Mouse (Mus musculus) neural tube, embryonic 10.5 days (tissue): ENCODE data around the gene Itprid2.

Source experiments
- DNase-seq: peaks from one replicate; pipeline ENCODE4 v3.0.0-alpha.2; 2017; ENCODE audit warnings: low spot score; ENCODE audit errors: extremely low spot score

Gene Itprid2

GRCm38 (mm10) chr2:79707575-79707974 is 72.4 kb downstream of the Itprid2 start, which contains the start of gene Ppp1r1c:
TSS of gene Ppp1r1c (plus strand) at chr2:79707780.
- no peak for DNase-seq

GRCm38 (mm10) chr2:79713662-79714091 is 78.5 kb downstream of the Itprid2 start:
- no peak for DNase-seq

GRCm38 (mm10) chr2:79714745-79715144 is 79.6 kb downstream of the Itprid2 start:
- no peak for DNase-seq

GRCm38 (mm10) chr2:79715925-79716324 is 80.8 kb downstream of the Itprid2 start:
- DNase-seq, result no peak

GRCm38 (mm10) chr2:79717846-79718245 is 82.7 kb downstream of the Itprid2 start:
- DNase-seq, result no peak

- no peak for DNase-seq
Observed at GRCm38 (mm10) chr2:79722415-79722814, 87.3 kb downstream of the Itprid2 start.
